10 mouse cellular contexts compared by ENCODE assay signal in genomic region chr3:37758124-37758523, GRCm38 (mm10). TPM values are rescaled to one million over a fixed set of nuclear protein-coding genes. Genes with fewer than 3 reads are reported as not detected.
A peak's percentile ranks its signal among the peaks of the same experiment; 100 is the strongest.
DNase-seq lines count a peak whose midpoint lies in the region; ATAC-seq lines count a peak whose summit lies in the region.
"Had no signal": no experiment of that assay in that cellular context is flagged by ENCODE, and none has a peak within 500 bp of the region (broad histone marks: within the 10 kb centered on the region; RNA-seq: fewer than 3 reads in every experiment).

No protein-coding gene starts in this region.

- H3K4me1 ChIP-seq in heart, embryonic 11.5 days (ENCODE audit: control insufficient read depth, insufficient read depth, low read length), result peaks cover 3% of the 10 kb centered on the region
- peaks cover 13% of the 10 kb centered on the region for H3K4me1 ChIP-seq in lung, embryonic 16.5 days (replicated peaks; ENCODE audit: control insufficient read depth, insufficient read depth, low read length)

- 3% methylated on average over 12 of the region's 12 CpGs for WGBS in heart, embryonic 11.5 days (ENCODE audit: insufficient replicate concordance)
- 5% methylated on average over 12 of the region's 12 CpGs for WGBS in lung, embryonic 16.5 days

- no peak overlapping the region for H3K27ac ChIP-seq in heart, embryonic 11.5 days (ENCODE audit: low read depth, low read length)
- H3K27ac ChIP-seq in lung, embryonic 16.5 days (ENCODE audit: low read length), result peak overlapping the region; percentile 58

- intact Hi-C loops in left cerebral cortex, postnatal 36 days (cut with DNase I), result no loop called here

- peak overlapping the region; percentile 46; the same call in 1 of the 2 replicates for H3K9ac ChIP-seq in heart, embryonic 11.5 days (ENCODE audit: low read depth, low read length)
- peak overlapping the region; percentile 34 for H3K9ac ChIP-seq in lung, embryonic 16.5 days (ENCODE audit: low read length)

- DNase-seq in gastrocnemius, adult 18-20 months (ENCODE audit: low spot score), result peak; percentile 37
- no peak for DNase-seq in gastrocnemius, postnatal 4 days (ENCODE audit: low spot score in 2 of 2)
- DNase-seq in embryo, embryonic 10 days (ENCODE audit: low spot score), result peak; percentile 55
- DNase-seq in kidney, adult 8-10 months, result peak; percentile 32 to 44
- peak; percentile 79 for DNase-seq in retina, postnatal 1 day
- DNase-seq in left cerebral cortex, postnatal 36 days (ENCODE audit: low spot score in 2 of 2), result no peak

- no peaks in the 10 kb centered on the region; the same call in 1 of the 2 replicates for H3K27me3 ChIP-seq in heart, embryonic 11.5 days (ENCODE audit: control insufficient read depth, insufficient read depth, low read length)
- H3K27me3 ChIP-seq in lung, embryonic 16.5 days (ENCODE audit: control insufficient read depth, insufficient read depth, low read depth, low read length), result no peaks in the 10 kb centered on the region
- H3K27me3 ChIP-seq: Patski had no signal

- H3K4me3 ChIP-seq in heart, embryonic 11.5 days (ENCODE audit: low read depth, low read length), result peak overlapping the region; percentile 22
- peak overlapping the region; percentile 15; the same call in 1 of the 2 replicates for H3K4me3 ChIP-seq in lung, embryonic 16.5 days (ENCODE audit: low read length)
- H3K4me3 ChIP-seq: myocyte had no signal

- peak; percentile 59 for ATAC-seq in heart, embryonic 11.5 days (replicated peaks; ENCODE audit: insufficient number of reproducible peaks, low FRiP score, low TSS enrichment)
- peak; percentile 76 for ATAC-seq in lung, embryonic 16.5 days (ENCODE audit: low read depth)
- ATAC-seq: Patski had no signal

- H3K36me3 ChIP-seq in heart, embryonic 11.5 days (ENCODE audit: control insufficient read depth, insufficient read depth, low read length), result no peaks in the 10 kb centered on the region
- no peaks in the 10 kb centered on the region for H3K36me3 ChIP-seq in lung, embryonic 16.5 days (ENCODE audit: control insufficient read depth, insufficient read depth, low read length)

- peak overlapping the region; percentile 62 for H3K4me2 ChIP-seq in heart, embryonic 11.5 days
- H3K4me2 ChIP-seq in lung, embryonic 16.5 days (ENCODE audit: low read depth, low read length), result peak overlapping the region; percentile 52

- no peaks in the 10 kb centered on the region for H3K9me3 ChIP-seq in heart, embryonic 11.5 days (replicated peaks; ENCODE audit: control insufficient read depth, low read length)
- H3K9me3 ChIP-seq in lung, embryonic 16.5 days (ENCODE audit: control insufficient read depth, low read length), result peaks cover 2% of the 10 kb centered on the region; the same call in 1 of the 2 replicates

RNA-seq across cellular contexts. Expression of gene Gm5148, which starts 33.8 kb away (rescaled TPM):
- total RNA-seq in gastrocnemius, adult 18-20 months (2021), result under 1 TPM in 1 of 2 experiments, not detected in 1; 0.24 TPM
- total RNA-seq in gastrocnemius, postnatal 4 days (2021), result under 1 TPM in 1 of 2 experiments, not detected in 1; 0.21 TPM
- polyA plus RNA-seq in heart, embryonic 11.5 days (2014; fragmentation: Nextera tagmentation; extraction: Ambion mirVana), result 1.4 and 3.7 TPM in 2 replicates
- 6.0 and 8.0 TPM in 2 replicates for polyA plus RNA-seq in lung, embryonic 16.5 days (2015; fragmentation: Nextera tagmentation; extraction: Ambion mirVana)
- total RNA-seq in left cerebral cortex, postnatal 36 days (2021), result 1 to 10 TPM; 3.7 to 3.9 TPM

Comparison
In these comparisons a context has a peak if more than half of its experiments do, and no peak if none do; other contexts are left out.
1. DNase-seq: peak in gastrocnemius, adult 18-20 months (single experiment), embryo, embryonic 10 days (single experiment), kidney, adult 8-10 months (2 of 2) and retina, postnatal 1 day (single experiment); none in gastrocnemius, postnatal 4 days (0 of 2) and left cerebral cortex, postnatal 36 days (0 of 2).